Mouse (Mus musculus): ENCODE data around the gene Mrpl12.

DNA sequence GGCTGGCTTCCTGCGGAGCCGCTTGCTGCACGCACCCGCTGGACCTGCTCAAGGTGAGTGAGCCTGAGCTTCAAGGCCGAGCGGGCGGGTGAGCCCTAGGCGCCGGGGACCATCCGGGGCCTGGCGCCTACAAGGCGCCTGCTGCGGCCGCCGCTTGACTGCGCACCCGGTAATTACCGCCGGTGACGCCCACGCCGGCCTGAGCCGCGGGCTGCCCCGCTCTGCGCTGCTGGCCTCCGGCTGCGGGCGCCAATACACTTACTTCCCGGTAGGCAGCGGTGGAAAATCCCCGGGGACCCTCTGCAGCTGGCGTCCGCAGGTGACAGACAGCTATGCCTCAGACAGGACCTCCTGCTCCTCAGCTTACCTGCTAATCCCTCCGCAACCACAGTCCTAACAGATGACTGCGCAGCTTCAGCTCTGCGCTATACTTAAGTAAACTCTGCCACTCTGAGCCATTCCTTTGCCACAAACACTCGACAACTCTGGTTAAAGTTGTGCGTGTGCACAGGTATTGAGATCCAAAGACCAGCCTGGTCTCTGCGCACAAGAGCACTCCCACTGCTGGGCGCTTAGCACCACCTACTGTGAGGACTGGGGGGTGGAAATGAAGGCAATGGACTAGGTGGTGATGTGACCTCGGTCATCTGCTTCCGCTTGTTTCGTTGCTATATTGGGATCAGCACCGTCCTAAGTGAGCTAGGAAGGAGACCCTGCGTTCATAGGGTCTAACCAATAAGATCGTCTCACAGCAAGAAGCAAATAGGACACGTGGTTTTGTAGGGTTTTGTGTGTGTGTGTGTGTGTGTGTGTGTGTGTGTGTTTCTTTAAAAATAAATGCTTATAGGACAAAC is 7.8 kb downstream of the Mrpl12 start:
- TF ChIP-seq POLR2A (IDR thresholded peaks at IDR 0.05; ENCODE audit: borderline replicate concordance, insufficient read depth, low read length): no peak
- TF ChIP-seq CTCF (IDR thresholded peaks at IDR 0.05; ENCODE audit: borderline replicate concordance, insufficient read depth, low read depth, low read length): no peak

Measured in cerebellum, adult 2 months (tissue).